Mouse (Mus musculus): Measurements from ENCODE around the gene Tsc2. TPM values are rescaled to one million over a fixed set of nuclear protein-coding genes. Genes with fewer than 3 reads are reported as not detected.

Gene Tsc2
- polyA plus RNA-seq, 1 experiment from 2014 or later, result 82.2 TPM

GRCm38 (mm10) chr17:24635024-24635423 is 2.6 kb upstream of the Tsc2 start:
- 94% methylated on average over 4 of the region's 4 CpGs for WGBS
- no peaks in the 10 kb centered on the region for H3K27me3 ChIP-seq
- H3K4me2 ChIP-seq (replicated peaks), result no peak overlapping the region
- H3K4me1 ChIP-seq, result peaks cover 18% of the 10 kb centered on the region
- peaks cover 9% of the 10 kb centered on the region for H3K36me3 ChIP-seq
- no peak overlapping the region for H3K4me3 ChIP-seq
- ATAC-seq (ENCODE audit: low FRiP score, low read depth), result no peak
- H3K9me3 ChIP-seq, result no peaks in the 10 kb centered on the region
- no peak overlapping the region for H3K9ac ChIP-seq (replicated peaks)
- no peak overlapping the region for H3K27ac ChIP-seq (replicated peaks)

GRCm38 (mm10) chr17:24633831-24634230 is 1.4 kb upstream of the Tsc2 start:
- WGBS, result 97% methylated on average over 11 of the region's 11 CpGs
- Histone ChIP-seq H3K27ac (replicated peaks) (no peak overlapping the region), H3K9me3 (no peaks in the 10 kb centered on the region), H3K27me3 (no peaks in the 10 kb centered on the region), H3K9ac (replicated peaks) (no peak overlapping the region), H3K4me3 (no peak overlapping the region), H3K36me3 (peaks cover 20% of the 10 kb centered on the region), H3K4me1 (peaks cover 18% of the 10 kb centered on the region), H3K4me2 (replicated peaks) (0 out of 2 replicates have a peak overlapping the region, but pooled peaks have one; percentile 94)
- ATAC-seq (ENCODE audit: low FRiP score, low read depth), result no peak

- Histone ChIP-seq H3K27ac (replicated peaks) (peak overlapping the region; percentile 72), H3K27me3 (no peaks in the 10 kb centered on the region), H3K36me3 (peaks cover 26% of the 10 kb centered on the region), H3K4me3 (peak overlapping the region; percentile 77), H3K4me2 (replicated peaks) (peak overlapping the region; percentile 94), H3K9ac (replicated peaks) (peak overlapping the region; percentile 75), H3K4me1 (peaks cover 18% of the 10 kb centered on the region), H3K9me3 (no peaks in the 10 kb centered on the region)
- no peak; the same call in none of the 2 replicates for ATAC-seq (ENCODE audit: low FRiP score, low read depth)
- 12% methylated on average over 22 of the region's 22 CpGs for WGBS
These were observed 501 bp upstream of the Tsc2 start for GRCm38 (mm10) chr17:24632813-24633449.

GRCm38 (mm10) chr17:24630072-24630471 is 2.4 kb downstream of the Tsc2 start:
- WGBS, result 94% methylated on average over 14 of the region's 14 CpGs

DNA sequence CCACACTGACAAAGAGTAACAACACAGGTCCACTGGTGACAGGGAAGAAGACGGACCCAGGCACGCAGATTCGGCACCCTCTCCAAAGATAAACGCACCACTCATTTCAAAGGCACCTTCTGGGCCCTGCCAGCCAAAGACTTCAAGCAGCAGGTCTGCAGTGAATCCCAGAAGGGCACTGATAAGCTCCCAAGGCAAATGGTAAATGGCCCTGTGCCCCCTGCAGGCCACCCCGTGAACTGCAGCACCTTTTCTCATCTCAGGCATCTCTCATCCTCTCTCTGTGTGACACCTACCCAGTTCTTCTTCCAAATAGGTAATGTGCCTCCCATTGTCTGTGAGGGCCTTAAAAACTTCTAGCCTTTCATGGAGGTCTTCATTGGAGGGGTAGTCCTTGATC is 3.8 kb downstream of the Tsc2 start:
- Histone ChIP-seq H3K4me1 (peaks cover 18% of the 10 kb centered on the region), H3K9ac (replicated peaks) (no peak overlapping the region), H3K27me3 (no peaks in the 10 kb centered on the region), H3K27ac (replicated peaks) (no peak overlapping the region), H3K36me3 (peaks cover 67% of the 10 kb centered on the region), H3K4me2 (replicated peaks) (no peak overlapping the region), H3K9me3 (no peaks in the 10 kb centered on the region), H3K4me3 (no peak overlapping the region)
- 54% methylated on average over 5 of the region's 5 CpGs for WGBS
- ATAC-seq (ENCODE audit: low FRiP score, low read depth), result no peak

More at GRCm38 (mm10) chr17:24630072-24630471, 2.4 kb downstream of the Tsc2 start:
- Histone ChIP-seq H3K27ac (replicated peaks) (no peak overlapping the region), H3K27me3 (no peaks in the 10 kb centered on the region), H3K9me3 (no peaks in the 10 kb centered on the region), H3K4me2 (replicated peaks) (no peak overlapping the region), H3K4me1 (peaks cover 18% of the 10 kb centered on the region), H3K9ac (replicated peaks) (no peak overlapping the region), H3K36me3 (peaks cover 53% of the 10 kb centered on the region), H3K4me3 (no peak overlapping the region)
- no peak for ATAC-seq (ENCODE audit: low FRiP score, low read depth)

- no peaks in the 10 kb centered on the region for H3K4me1 ChIP-seq
- H3K9ac ChIP-seq (replicated peaks), result no peak overlapping the region
- H3K36me3 ChIP-seq, result peaks cover 95% of the 10 kb centered on the region
- H3K9me3 ChIP-seq, result no peaks in the 10 kb centered on the region
- no peak for ATAC-seq (ENCODE audit: low FRiP score, low read depth)
- no peak overlapping the region for H3K4me3 ChIP-seq
- 94% methylated on average over 8 of the region's 8 CpGs for WGBS
- H3K27me3 ChIP-seq, result no peaks in the 10 kb centered on the region
- no peak overlapping the region for H3K27ac ChIP-seq (replicated peaks)
- no peak overlapping the region for H3K4me2 ChIP-seq (replicated peaks)
These were observed 7.0 kb downstream of the Tsc2 start for GRCm38 (mm10) chr17:24625472-24625871.

GRCm38 (mm10) chr17:24617561-24618194 is 14.8 kb downstream of the Tsc2 start:
- Histone ChIP-seq H3K4me2 (replicated peaks) (no peak overlapping the region), H3K4me1 (no peaks in the 10 kb centered on the region), H3K4me3 (no peak overlapping the region), H3K9ac (replicated peaks) (no peak overlapping the region), H3K9me3 (no peaks in the 10 kb centered on the region), H3K27ac (replicated peaks) (no peak overlapping the region), H3K27me3 (no peaks in the 10 kb centered on the region), H3K36me3 (peaks cover 93% of the 10 kb centered on the region)
- WGBS, result 90% methylated on average over 14 of the region's 14 CpGs
- ATAC-seq (ENCODE audit: low FRiP score, low read depth), result no peak

DNA sequence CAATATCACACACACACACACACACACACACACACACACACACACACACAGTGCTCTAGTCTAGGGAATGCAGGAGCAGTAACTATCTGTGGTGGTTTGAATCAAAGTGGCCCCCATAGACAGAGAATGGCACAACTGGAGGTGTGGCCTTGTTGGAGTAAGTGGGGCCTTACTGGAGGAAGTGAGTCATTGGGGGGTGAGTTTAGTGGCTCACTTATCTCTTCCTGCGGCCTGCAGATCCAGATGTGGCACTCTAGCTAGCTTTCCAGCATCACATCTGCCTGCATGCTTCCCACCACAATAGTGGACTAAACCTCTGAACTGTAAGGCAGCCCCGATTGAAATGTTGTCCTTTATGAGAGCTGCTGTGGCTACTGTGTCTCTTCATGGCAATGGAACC is 21.7 kb downstream of the Tsc2 start:
- H3K36me3 ChIP-seq, result peaks cover 76% of the 10 kb centered on the region
- no peaks in the 10 kb centered on the region for H3K27me3 ChIP-seq
- no peak overlapping the region for H3K27ac ChIP-seq (replicated peaks)
- no peaks in the 10 kb centered on the region for H3K9me3 ChIP-seq
- WGBS, result 97% methylated on average over 2 of the region's 2 CpGs
- H3K4me3 ChIP-seq, result no peak overlapping the region
- ATAC-seq (ENCODE audit: low FRiP score, low read depth), result no peak
- no peaks in the 10 kb centered on the region for H3K4me1 ChIP-seq
- H3K4me2 ChIP-seq (replicated peaks), result no peak overlapping the region
- no peak overlapping the region for H3K9ac ChIP-seq (replicated peaks)

- Histone ChIP-seq H3K4me2 (replicated peaks) (no peak overlapping the region), H3K9me3 (no peaks in the 10 kb centered on the region), H3K4me3 (no peak overlapping the region), H3K4me1 (no peaks in the 10 kb centered on the region), H3K27ac (replicated peaks) (no peak overlapping the region), H3K36me3 (peaks cover 75% of the 10 kb centered on the region), H3K9ac (replicated peaks) (no peak overlapping the region; the same call in 1 of the 2 replicates), H3K27me3 (no peaks in the 10 kb centered on the region)
- ATAC-seq (ENCODE audit: low FRiP score, low read depth), result no peak
- 94% methylated on average over 8 of the region's 8 CpGs for WGBS
These were observed 23.6 kb downstream of the Tsc2 start for GRCm38 (mm10) chr17:24608874-24609273.

DNA sequence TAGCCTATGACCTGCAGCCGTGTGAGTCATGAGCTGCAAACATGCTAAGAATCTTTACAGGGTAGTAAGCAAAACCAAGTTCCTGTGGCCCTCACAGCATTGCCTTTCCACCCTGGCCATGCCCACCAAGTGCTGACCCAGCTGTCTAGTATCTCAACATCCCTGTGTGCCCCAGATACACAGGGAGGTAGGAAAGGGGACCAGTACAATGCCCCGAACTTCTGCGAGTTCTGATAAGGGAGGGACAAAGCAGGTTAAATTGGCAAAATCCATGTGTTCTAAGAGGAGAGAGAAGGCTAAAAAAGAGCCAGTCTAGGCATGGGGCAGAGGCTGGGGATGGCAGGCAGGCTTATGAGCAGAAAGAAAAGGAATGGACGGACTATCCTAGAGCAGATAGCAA is 24.1 kb downstream of the Tsc2 start:
- Histone ChIP-seq H3K9me3 (no peaks in the 10 kb centered on the region), H3K36me3 (peaks cover 75% of the 10 kb centered on the region), H3K4me3 (no peak overlapping the region), H3K4me2 (replicated peaks) (no peak overlapping the region), H3K4me1 (no peaks in the 10 kb centered on the region), H3K9ac (replicated peaks) (no peak overlapping the region; the same call in 1 of the 2 replicates), H3K27me3 (no peaks in the 10 kb centered on the region), H3K27ac (replicated peaks) (no peak overlapping the region)
- WGBS, result 95% methylated on average over 4 of the region's 4 CpGs
- no peak for ATAC-seq (ENCODE audit: low FRiP score, low read depth)

DNA sequence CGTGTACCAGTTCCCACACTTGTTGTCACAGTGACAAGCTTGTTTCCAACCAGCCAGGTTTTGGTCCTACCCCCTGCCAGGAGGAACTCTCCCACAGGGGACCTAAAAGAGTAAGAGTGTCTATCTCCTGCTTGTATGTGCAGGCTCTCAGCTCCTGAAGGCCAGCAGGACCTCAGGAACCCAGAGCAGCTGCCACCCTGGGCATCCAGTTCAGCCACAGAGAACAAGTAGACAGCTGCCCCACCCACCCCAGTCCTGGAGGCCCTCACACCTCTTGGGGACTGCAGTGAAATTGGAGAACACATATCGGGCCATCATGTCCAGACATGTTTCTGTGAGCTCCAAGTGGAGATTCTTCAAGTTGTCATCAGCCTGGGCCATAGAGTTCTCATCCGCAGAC is 27.9 kb downstream of the Tsc2 start:
- Histone ChIP-seq H3K9me3 (no peaks in the 10 kb centered on the region), H3K36me3 (peaks cover 96% of the 10 kb centered on the region), H3K4me2 (replicated peaks) (no peak overlapping the region), H3K27ac (replicated peaks) (no peak overlapping the region), H3K9ac (replicated peaks) (no peak overlapping the region), H3K4me3 (no peak overlapping the region), H3K27me3 (no peaks in the 10 kb centered on the region), H3K4me1 (no peaks in the 10 kb centered on the region)
- ATAC-seq (ENCODE audit: low FRiP score, low read depth), result no peak
- 96% methylated on average over 3 of the region's 3 CpGs for WGBS

DNA sequence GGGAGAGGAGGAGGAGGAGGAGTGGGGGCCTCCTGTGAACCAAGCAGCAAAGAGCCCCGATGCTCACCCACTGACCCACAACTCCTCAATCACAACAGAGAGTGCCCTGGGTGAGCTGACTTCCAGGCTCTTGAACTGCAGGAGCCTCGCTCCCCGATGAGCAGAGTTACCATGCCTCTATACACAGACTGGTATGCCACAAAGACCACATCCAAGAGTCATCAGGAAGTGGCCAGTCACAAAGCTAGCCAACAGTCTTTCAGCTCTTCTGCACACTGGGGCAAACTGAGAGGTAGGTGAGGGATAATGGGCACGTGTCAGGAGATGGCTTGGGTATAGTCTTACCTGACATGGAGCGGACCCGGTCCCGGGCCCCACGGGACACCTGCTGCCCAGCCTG is 28.5 kb downstream of the Tsc2 start:
- Histone ChIP-seq H3K27ac (replicated peaks) (no peak overlapping the region), H3K4me2 (replicated peaks) (no peak overlapping the region), H3K36me3 (peaks cover 98% of the 10 kb centered on the region), H3K4me3 (no peak overlapping the region), H3K9me3 (no peaks in the 10 kb centered on the region), H3K27me3 (no peaks in the 10 kb centered on the region), H3K9ac (replicated peaks) (no peak overlapping the region), H3K4me1 (no peaks in the 10 kb centered on the region)
- ATAC-seq (ENCODE audit: low FRiP score, low read depth), result no peak
- WGBS, result 90% methylated on average over 8 of the region's 8 CpGs
